Mouse (Mus musculus): Measurements from ENCODE around the gene Stk11. TPM values are rescaled to one million over a fixed set of nuclear protein-coding genes. Genes with fewer than 3 reads are reported as not detected.

Gene Stk11
- polyA plus RNA-seq, 1 experiment from 2014 or later: 27.7 TPM

DNA sequence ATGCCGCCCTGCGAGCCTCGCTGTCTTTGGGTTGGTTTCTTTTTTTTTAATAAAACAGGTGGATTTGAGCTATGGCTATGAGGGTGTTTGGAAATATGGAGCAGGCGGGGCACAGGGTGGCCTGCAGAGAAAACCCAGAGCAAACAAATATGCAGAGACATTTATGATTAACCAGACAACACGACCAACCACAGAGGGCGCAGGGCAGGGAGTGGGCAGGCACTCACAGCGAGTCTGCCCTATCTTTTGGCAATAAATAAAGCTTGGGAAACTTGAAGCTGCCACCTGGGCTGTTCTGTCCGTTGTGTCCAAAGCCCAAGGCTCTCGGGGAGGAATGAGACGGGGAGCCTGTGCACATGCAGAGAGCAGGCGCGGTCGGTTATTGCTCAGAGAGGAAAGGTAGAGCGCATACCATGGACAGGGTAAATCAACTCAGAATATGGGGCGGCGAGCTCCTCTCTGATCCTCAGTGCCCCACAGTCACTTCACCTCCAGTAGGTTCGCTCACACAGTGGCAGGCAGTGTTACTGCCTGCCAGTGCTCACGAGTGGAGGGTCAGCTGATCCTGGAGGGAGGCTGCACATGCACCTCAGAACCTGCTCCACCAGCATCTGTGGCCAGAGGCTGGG, 14.9 kb downstream of the Stk11 start:
- peaks cover 99% of the 10 kb centered on the region for H3K36me3 ChIP-seq (ENCODE audit: control insufficient read depth, insufficient read depth, low read length)
- ATAC-seq (no peak), DNase-seq (ENCODE audit: low spot score) (no peak)
- no peaks in the 10 kb centered on the region for H3K4me1 ChIP-seq (ENCODE audit: control insufficient read depth, insufficient read depth, low read length)
- 87% methylated on average over 18 of the region's 18 CpGs for WGBS
- no peak overlapping the region for H3K4me3 ChIP-seq (ENCODE audit: low read depth, low read length)
- no peak overlapping the region for H3K4me2 ChIP-seq (ENCODE audit: low read length)
- no peaks in the 10 kb centered on the region for H3K27me3 ChIP-seq (replicated peaks; ENCODE audit: control insufficient read depth, insufficient read depth, low read length)
- no peak overlapping the region for H3K27ac ChIP-seq (ENCODE audit: low read depth, low read length)
- no peak overlapping the region; the same call in 1 of the 2 replicates for H3K9ac ChIP-seq (ENCODE audit: low read length)
- no peaks in the 10 kb centered on the region for H3K9me3 ChIP-seq (replicated peaks; ENCODE audit: control insufficient read depth, low read length)

DNA sequence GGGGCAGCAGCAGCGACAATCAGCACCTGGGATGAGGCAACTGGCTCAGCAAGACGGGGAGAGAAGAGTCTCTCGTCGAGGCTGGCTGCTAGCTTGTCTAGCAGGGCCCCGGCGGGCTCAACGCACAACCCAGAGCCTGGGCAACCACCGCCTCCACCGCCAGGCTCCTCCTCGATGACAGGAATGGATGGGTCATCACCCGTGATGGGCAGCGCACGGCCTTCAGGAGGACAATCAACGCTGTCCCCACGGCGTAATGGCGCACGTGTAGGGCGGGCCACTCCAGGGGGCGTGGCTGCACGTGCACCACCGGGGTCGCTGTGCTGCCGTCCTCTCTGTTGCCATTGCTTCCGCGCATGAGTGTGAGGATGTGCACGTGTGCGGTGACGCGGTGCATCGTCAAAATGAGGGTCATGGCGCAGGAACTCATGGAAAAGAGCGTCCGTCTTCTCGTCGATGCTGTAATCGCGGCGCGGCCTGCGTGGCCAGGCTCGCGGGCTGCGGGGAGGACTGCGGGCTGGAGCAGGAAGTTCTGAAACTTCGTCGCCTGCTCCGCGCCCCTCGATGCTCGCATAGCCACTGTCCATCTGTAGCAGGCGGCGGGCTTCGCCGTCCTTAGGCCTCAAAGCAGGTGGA, 15.8 kb downstream of the Stk11 start:
- 0 out of 2 replicates have a peak, but pooled peaks cover 1% of the 10 kb centered on the region for H3K27me3 ChIP-seq (replicated peaks; ENCODE audit: control insufficient read depth, insufficient read depth, low read length)
- no peak overlapping the region for H3K27ac ChIP-seq (ENCODE audit: low read depth, low read length)
- DNase-seq (ENCODE audit: low spot score): peak; percentile 61
- no peak overlapping the region; the same call in 1 of the 2 replicates for H3K9ac ChIP-seq (ENCODE audit: low read length)
- peaks cover 95% of the 10 kb centered on the region for H3K36me3 ChIP-seq (ENCODE audit: control insufficient read depth, insufficient read depth, low read length)
- H3K4me2 ChIP-seq (ENCODE audit: low read length): peak overlapping the region; percentile 24
- peak; percentile 69 for ATAC-seq
- H3K9me3 ChIP-seq (replicated peaks; ENCODE audit: control insufficient read depth, low read length): no peaks in the 10 kb centered on the region
- H3K4me3 ChIP-seq (ENCODE audit: low read depth, low read length): no peak overlapping the region
- H3K4me1 ChIP-seq (ENCODE audit: control insufficient read depth, insufficient read depth, low read length): peaks cover 3% of the 10 kb centered on the region
- 16% methylated on average over 55 of the region's 55 CpGs for WGBS

DNA sequence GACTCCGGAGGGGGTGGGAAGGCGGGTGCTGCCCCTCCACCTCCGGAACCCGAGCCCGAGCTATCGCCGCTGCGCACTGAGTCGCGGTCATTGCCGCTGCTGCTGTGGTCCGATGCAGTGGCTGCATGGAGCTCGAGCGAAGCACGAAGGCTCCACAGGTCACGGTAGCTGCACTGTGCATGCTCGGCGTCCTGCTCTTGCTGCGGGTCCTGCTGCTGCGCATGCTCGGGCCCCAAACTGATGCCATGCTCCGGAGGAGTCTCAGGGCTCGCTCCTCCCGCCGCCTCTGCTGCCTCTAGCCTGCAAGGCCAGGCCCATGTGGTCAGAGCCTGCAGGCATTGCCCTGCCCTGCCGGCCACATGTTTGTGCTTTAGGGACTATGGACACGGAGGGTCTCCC, 16.3 kb downstream of the Stk11 start:
- 38% methylated on average over 27 of the region's 27 CpGs for WGBS
- no peak overlapping the region for H3K9ac ChIP-seq (ENCODE audit: low read length)

DNA sequence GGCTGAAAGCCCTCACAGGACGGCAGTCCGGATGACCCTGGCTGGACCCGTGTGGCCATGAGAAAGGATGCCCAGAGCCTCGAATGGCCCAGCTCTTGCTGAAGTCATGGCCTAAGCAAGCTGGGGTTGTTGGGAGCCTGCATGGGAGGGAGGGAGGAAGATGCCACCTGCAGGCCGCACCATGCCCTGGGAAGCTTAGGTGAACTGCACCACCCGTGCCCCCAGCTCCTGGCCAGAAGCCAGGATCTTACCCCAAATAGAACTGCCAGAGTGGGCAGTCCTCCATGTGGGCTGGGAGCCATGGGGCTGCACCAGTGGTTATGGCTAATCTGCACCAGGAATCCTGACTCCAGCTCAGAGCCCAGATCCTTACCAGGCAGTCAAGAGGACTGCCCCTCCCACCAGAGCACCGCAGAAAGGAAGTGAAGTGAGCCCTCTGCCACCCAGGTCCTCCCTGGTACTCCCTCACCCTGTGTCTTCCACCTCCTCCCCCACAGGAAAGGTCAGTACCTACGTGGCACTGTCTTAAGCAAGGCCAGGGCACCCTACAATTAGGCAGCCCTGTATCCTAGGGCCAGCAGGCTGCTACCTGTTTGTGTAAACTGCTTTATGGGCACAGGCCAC, 17.7 kb downstream of the Stk11 start:
- H3K4me3 ChIP-seq (ENCODE audit: low read depth, low read length): no peak overlapping the region
- H3K36me3 ChIP-seq (ENCODE audit: control insufficient read depth, insufficient read depth, low read length): peaks cover 77% of the 10 kb centered on the region
- H3K27ac ChIP-seq (ENCODE audit: low read depth, low read length): no peak overlapping the region
- H3K9me3 ChIP-seq (replicated peaks; ENCODE audit: control insufficient read depth, low read length): no peaks in the 10 kb centered on the region
- no peak overlapping the region for H3K4me2 ChIP-seq (ENCODE audit: low read length)
- no peak for ATAC-seq
- no peak overlapping the region for H3K9ac ChIP-seq (ENCODE audit: low read length)
- no peak for DNase-seq (ENCODE audit: low spot score)
- 72% methylated on average over 8 of the region's 8 CpGs for WGBS
- 0 out of 2 replicates have a peak, but pooled peaks cover 5% of the 10 kb centered on the region for H3K27me3 ChIP-seq (replicated peaks; ENCODE audit: control insufficient read depth, insufficient read depth, low read length)
- peaks cover 16% of the 10 kb centered on the region for H3K4me1 ChIP-seq (ENCODE audit: control insufficient read depth, insufficient read depth, low read length)

More for the DNA sequence above, 16.3 kb downstream of the Stk11 start:
- Histone ChIP-seq H3K4me2 (ENCODE audit: low read length) (peak overlapping the region; percentile 24), H3K4me3 (ENCODE audit: low read depth, low read length) (no peak overlapping the region), H3K36me3 (ENCODE audit: control insufficient read depth, insufficient read depth, low read length) (peaks cover 90% of the 10 kb centered on the region), H3K27ac (ENCODE audit: low read depth, low read length) (no peak overlapping the region), H3K27me3 (replicated peaks; ENCODE audit: control insufficient read depth, insufficient read depth, low read length) (0 out of 2 replicates have a peak, but pooled peaks cover 5% of the 10 kb centered on the region), H3K4me1 (ENCODE audit: control insufficient read depth, insufficient read depth, low read length) (peaks cover 8% of the 10 kb centered on the region), H3K9me3 (replicated peaks; ENCODE audit: control insufficient read depth, low read length) (no peaks in the 10 kb centered on the region)
- ATAC-seq (0 out of 2 replicates have a peak, but pooled peaks have one; percentile 1), DNase-seq (ENCODE audit: low spot score) (no peak)

DNA sequence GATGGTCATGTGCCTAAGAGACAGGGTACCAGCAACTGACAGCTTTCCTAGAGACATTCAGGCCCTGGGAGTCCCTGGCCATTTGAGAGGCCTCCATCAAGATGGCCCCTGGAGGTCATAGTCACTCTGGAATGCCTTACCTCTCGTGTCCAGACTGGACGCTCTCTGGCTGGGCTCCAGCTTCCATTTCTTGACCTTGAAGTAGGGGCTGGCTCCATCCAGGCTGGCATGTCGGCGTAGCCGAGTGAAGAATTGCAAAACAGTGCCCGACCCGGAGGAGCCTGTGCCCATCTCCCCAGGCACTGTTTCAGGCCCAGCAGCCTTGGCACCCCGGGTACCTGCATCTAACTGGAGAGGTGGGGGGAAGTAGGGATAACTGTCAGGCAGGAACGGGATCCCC, 18.8 kb downstream of the Stk11 start:
- 90% methylated on average over 9 of the region's 9 CpGs for WGBS
- no peaks in the 10 kb centered on the region for H3K9me3 ChIP-seq (replicated peaks; ENCODE audit: control insufficient read depth, low read length)
- DNase-seq (ENCODE audit: low spot score): no peak
- peaks cover 66% of the 10 kb centered on the region for H3K36me3 ChIP-seq (ENCODE audit: control insufficient read depth, insufficient read depth, low read length)
- H3K4me1 ChIP-seq (ENCODE audit: control insufficient read depth, insufficient read depth, low read length): peaks cover 16% of the 10 kb centered on the region
- ATAC-seq: no peak
- no peak overlapping the region for H3K4me3 ChIP-seq (ENCODE audit: low read depth, low read length)
- H3K27me3 ChIP-seq (replicated peaks; ENCODE audit: control insufficient read depth, insufficient read depth, low read length): 0 out of 2 replicates have a peak, but pooled peaks cover 5% of the 10 kb centered on the region
- no peak overlapping the region for H3K9ac ChIP-seq (ENCODE audit: low read length)
- H3K4me2 ChIP-seq (ENCODE audit: low read length): no peak overlapping the region
- no peak overlapping the region for H3K27ac ChIP-seq (ENCODE audit: low read depth, low read length)

- no peaks in the 10 kb centered on the region for H3K9me3 ChIP-seq (replicated peaks; ENCODE audit: control insufficient read depth, low read length)
- DNase-seq (ENCODE audit: low spot score): no peak
- no peak overlapping the region for H3K4me2 ChIP-seq (ENCODE audit: low read length)
- peaks cover 58% of the 10 kb centered on the region for H3K36me3 ChIP-seq (ENCODE audit: control insufficient read depth, insufficient read depth, low read length)
- H3K4me3 ChIP-seq (ENCODE audit: low read depth, low read length): no peak overlapping the region
- H3K27ac ChIP-seq (ENCODE audit: low read depth, low read length): no peak overlapping the region
- H3K9ac ChIP-seq (ENCODE audit: low read length): no peak overlapping the region
- ATAC-seq: no peak
- 88% methylated on average over 10 of the region's 10 CpGs for WGBS
- H3K27me3 ChIP-seq (replicated peaks; ENCODE audit: control insufficient read depth, insufficient read depth, low read length): 0 out of 2 replicates have a peak, but pooled peaks cover 5% of the 10 kb centered on the region
- H3K4me1 ChIP-seq (ENCODE audit: control insufficient read depth, insufficient read depth, low read length): peaks cover 16% of the 10 kb centered on the region
Measured at GRCm38 (mm10) chr10:80135161-80135560, 19.6 kb downstream of the Stk11 start.

- 0 out of 2 replicates have a peak, but pooled peaks cover 5% of the 10 kb centered on the region for H3K27me3 ChIP-seq (replicated peaks; ENCODE audit: control insufficient read depth, insufficient read depth, low read length)
- peaks cover 54% of the 10 kb centered on the region for H3K36me3 ChIP-seq (ENCODE audit: control insufficient read depth, insufficient read depth, low read length)
- ATAC-seq: no peak
- no peak for DNase-seq (ENCODE audit: low spot score)
- peaks cover 16% of the 10 kb centered on the region for H3K4me1 ChIP-seq (ENCODE audit: control insufficient read depth, insufficient read depth, low read length)
- H3K9me3 ChIP-seq (replicated peaks; ENCODE audit: control insufficient read depth, low read length): no peaks in the 10 kb centered on the region
- no peak overlapping the region for H3K4me3 ChIP-seq (ENCODE audit: low read depth, low read length)
- 83% methylated on average over 1 of the region's 1 CpGs for WGBS
- no peak overlapping the region for H3K9ac ChIP-seq (ENCODE audit: low read length)
- H3K4me2 ChIP-seq (ENCODE audit: low read length): no peak overlapping the region
- no peak overlapping the region for H3K27ac ChIP-seq (ENCODE audit: low read depth, low read length)
Measured at GRCm38 (mm10) chr10:80135641-80136040, 20.0 kb downstream of the Stk11 start.

DNA sequence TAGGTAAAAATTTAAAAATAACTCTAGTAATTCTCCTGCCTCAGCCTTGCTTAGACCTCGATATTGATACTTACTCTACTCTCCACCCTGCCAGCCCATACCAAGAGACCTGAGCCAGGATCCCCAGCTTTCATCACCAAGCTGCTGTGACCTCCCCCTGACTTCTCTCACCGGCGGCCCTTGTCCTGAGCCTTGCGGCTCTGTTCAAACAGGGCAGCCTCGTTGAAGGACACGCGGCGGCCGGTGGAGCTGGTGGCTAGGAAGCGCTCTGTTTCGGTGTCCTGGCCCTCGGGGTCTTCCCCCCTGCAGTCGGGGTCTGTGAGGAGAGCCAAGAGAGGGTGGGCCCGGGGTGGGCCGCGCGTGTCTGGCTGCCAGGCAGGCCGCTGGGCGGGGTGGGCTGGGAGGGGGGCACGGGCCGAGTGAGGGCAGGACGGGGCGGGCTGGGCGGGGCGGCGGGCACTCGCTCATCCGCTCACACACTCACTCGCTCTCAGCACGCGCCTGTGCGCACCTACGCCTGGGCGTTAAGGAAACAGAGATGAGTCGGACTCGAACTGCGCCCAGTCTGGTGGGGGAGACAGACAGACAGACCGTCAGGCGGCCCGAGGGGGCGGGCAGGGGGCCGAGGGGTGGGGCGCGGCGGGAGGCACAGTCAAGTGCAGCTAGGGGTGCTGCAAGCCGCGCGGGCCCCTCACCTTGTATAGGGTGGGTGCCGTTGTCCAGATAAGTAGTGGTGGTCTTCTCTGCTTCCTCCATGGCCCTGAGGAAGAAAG, 20.8 kb downstream of the Stk11 start:
- peaks cover 46% of the 10 kb centered on the region for H3K36me3 ChIP-seq (ENCODE audit: control insufficient read depth, insufficient read depth, low read length)
- ATAC-seq (no peak), DNase-seq (ENCODE audit: low spot score) (no peak)
- peak overlapping the region; percentile 93 for H3K9ac ChIP-seq (ENCODE audit: low read length)
- peaks cover 17% of the 10 kb centered on the region for H3K4me1 ChIP-seq (ENCODE audit: control insufficient read depth, insufficient read depth, low read length)
- H3K4me2 ChIP-seq (ENCODE audit: low read length): peak overlapping the region; percentile 95
- 18% methylated on average over 49 of the region's 49 CpGs for WGBS
- peak overlapping the region; percentile 83 for H3K4me3 ChIP-seq (ENCODE audit: low read depth, low read length)
- H3K27ac ChIP-seq (ENCODE audit: low read depth, low read length): peak overlapping the region; percentile 33; the same call in 1 of the 2 replicates
- H3K9me3 ChIP-seq (replicated peaks; ENCODE audit: control insufficient read depth, low read length): no peaks in the 10 kb centered on the region
- H3K27me3 ChIP-seq (replicated peaks; ENCODE audit: control insufficient read depth, insufficient read depth, low read length): 0 out of 2 replicates have a peak, but pooled peaks cover 5% of the 10 kb centered on the region

All from forebrain, embryonic 14.5 days (tissue).